Mouse (Mus musculus) right cerebral cortex, postnatal 14 days (tissue): ENCODE measurements around the gene Grin3b.
A peak's percentile ranks its signal among the peaks of the same experiment; 100 is the strongest.

ENCODE experiments used
- DNase-seq: peaks from one replicate; pipeline ENCODE4 v3.0.0; 2022

The Grin3b gene

GRCm38 (mm10) chr10:79968181-79968580, 2.3 kb upstream of the Grin3b start:
- no peak for DNase-seq

DNA sequence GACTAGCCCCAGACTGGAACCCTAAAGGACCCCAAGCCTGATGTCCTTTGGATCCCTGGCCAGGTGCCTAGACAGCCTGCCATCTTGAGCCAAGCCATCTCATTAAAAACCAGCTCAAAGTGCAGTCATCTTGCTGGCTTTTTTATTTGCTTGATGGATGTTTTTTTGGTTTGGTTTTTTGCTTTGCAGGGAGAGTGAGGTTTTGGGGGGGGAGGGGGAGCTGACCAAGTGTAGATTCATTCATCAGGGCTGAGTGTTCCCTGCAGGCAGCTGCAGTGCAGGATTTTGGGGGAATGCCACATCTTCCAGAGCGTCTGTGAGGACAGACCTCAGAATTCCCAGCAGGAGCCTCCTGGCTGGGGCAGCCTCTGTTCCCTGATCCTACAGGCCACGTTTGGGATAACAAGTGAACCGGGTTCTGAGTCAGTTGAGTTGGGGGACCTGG, 1.4 kb upstream of the Grin3b start:
- DNase-seq: no peak

DNA sequence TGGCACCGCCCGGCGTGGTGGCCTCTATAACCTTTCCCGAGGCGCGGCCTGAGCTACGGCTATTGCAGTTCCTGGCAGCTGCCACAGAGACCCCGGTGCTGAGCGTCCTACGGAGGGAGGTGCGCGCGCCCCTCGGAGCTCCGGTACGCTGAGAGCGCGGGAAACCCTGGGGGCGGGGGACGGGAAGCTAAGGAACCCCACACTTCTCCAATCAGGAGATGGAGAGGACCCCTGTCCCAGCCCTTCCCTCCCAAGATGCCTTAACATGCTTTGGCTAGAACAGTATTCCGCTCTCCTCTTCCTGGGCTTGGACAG, 625 bp downstream of the Grin3b start:
- no peak for DNase-seq

DNA sequence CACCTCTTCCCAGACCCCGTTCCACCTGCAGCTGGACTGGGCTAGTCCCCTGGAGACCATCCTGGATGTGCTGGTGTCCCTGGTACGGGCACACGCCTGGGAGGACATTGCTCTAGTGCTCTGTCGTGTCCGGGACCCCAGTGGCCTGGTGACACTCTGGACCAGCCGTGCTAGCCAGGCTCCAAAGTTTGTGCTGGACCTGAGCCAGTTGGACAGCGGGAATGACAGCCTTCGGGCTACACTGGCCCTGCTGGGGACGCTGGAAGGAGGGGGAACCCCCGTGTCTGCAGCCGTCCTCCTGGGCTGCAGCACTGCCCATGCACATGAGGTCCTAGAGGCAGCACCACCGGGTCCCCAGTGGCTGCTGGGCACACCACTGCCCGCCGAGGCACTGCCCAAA, 2.3 kb downstream of the Grin3b start:
- no peak for DNase-seq

GRCm38 (mm10) chr10:79974087-79974486, 3.6 kb downstream of the Grin3b start:
- DNase-seq: no peak

- DNase-seq: no peak
Measured at GRCm38 (mm10) chr10:79974668-79975067, 4.2 kb downstream of the Grin3b start.

GRCm38 (mm10) chr10:79976071-79976721, 5.7 kb downstream of the Grin3b start:
- DNase-seq: no peak

GRCm38 (mm10) chr10:79976722-79977107, 6.2 kb downstream of the Grin3b start:
- DNase-seq: no peak

GRCm38 (mm10) chr10:79977324-79977723, 6.8 kb downstream of the Grin3b start:
- no peak for DNase-seq

DNA sequence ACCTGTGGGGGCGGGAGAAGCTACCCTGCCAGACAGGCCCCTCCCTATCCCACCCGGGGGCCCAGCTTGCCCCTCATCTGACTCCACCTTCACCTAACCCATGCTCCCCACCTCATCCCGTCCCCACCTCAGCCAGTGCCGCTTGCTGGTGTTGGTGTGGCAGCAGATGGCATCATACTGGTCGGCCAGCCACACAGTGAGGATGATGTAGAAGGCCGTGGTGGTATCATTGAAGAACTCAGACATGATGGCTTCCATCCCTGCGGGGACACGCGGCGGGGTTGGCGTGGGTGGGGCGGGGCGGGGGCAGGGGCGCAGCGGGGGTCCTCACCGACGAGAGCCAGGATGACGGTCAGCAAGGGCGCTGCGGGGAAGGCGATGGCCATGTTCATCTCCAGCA, 7.5 kb downstream of the Grin3b start:
- DNase-seq: no peak

- DNase-seq: no peak
Measured at GRCm38 (mm10) chr10:79979401-79980155, 9.1 kb downstream of the Grin3b start.

DNA sequence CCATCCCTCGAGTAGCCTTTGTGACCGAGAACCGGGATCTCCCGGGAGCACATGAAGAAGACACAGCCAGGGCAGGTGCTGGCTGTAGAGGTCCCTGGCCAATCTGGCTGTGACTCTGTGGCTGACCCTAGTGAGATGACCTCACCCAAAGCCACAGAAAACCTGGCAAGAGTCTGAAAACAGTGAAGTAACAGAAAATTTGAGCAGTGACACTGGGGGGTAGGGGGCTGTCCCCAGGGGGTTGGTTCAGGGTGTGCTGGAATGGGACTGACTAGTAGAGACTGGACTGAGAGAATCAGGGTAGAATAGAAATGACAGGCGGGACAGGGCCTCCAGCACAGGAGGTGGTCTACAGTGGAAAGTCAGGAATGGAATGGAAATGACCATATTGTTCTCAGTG, 12.7 kb downstream of the Grin3b start:
- DNase-seq: no peak

GRCm38 (mm10) chr10:79983670-79984069, 13.2 kb downstream of the Grin3b start:
- peak; percentile 81 for DNase-seq

- peak; percentile 79 for DNase-seq
Measured at GRCm38 (mm10) chr10:79984195-79984816, 13.8 kb downstream of the Grin3b start, which contains the start of gene Tmem259. Tmem259 (minus strand) TSS chr10:79984330.

DNA sequence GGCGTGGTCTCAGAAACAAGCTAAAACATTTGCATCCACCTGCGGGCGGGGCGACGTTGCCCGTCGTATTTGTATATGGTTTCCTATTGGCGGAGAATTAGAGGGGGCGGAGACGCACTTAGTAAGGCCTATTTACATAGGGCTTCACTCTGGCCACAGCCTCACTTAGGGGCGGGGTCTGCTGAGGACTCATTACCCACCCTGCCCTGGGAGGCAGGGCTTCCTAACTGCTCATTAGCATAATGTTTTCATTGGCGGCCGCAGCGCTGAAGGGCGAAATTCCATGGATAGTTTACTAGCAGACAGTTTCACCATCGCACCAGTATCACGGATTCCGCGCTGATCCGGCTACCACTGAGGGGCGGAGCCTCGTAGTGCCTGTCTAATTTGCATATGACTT, 14.4 kb downstream of the Grin3b start:
- DNase-seq: peak; percentile 88

GRCm38 (mm10) chr10:79985334-79986231, 15.1 kb downstream of the Grin3b start:
- peak; percentile 52 for DNase-seq

GRCm38 (mm10) chr10:79986232-79986878, 15.8 kb downstream of the Grin3b start:
- no peak for DNase-seq

DNA sequence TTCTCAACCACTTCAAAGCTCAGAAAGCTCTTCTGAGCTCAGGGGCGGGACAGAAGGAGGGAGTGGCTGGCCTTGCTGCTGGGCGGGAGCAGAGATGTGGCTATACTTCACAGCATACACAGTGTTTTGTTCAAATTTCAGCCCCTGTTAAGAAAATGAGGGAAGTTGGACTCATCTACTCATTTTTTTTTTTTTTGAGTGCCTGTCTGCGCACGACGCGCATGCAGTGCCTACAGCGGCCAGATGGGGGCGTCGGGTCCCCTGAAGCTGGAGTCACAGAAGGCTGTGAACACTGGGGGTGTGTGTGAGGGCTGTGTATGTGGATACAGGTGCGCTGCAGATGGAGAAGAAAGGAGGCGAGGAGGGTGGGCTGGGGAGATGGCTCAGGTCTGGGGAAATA, 16.4 kb downstream of the Grin3b start:
- DNase-seq: peak; percentile 92

GRCm38 (mm10) chr10:79987771-79988505, 17.4 kb downstream of the Grin3b start:
- DNase-seq: no peak

GRCm38 (mm10) chr10:79988506-79989271, 18.2 kb downstream of the Grin3b start, which contains the start of gene Cnn2:
Cnn2 (plus strand) TSS chr10:79988584.
- no peak for DNase-seq

DNA sequence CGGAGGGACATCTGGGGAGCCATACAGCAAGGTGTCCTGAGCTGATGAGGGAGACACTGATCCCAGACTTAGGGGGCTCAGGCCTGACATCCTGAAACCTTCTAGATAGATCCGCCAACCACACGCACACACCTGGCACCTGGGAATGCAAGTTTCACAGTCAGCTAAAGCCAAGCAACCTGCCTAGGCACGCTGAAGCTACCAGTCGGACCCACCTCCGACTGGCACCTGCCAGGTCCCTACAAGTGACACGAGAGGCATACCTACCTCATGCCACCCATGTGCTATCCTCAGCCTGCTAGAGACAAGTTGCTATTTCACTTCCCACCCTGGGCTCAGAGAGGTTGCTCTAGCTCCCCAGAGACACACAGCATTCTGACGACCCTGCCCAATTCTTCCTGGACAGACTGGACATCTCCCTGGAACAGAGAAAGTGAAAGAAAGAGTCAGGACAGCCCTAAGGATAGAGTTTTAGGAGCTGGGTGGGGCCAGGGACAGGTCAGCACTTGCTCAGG, 18.8 kb downstream of the Grin3b start:
- DNase-seq: no peak
